Mouse (Mus musculus) retina, postnatal 7 days (tissue): ENCODE measurements around the gene Akap7.

Experiments
- DNase-seq: peaks from one replicate; pipeline ENCODE4 v3.0.0-alpha.2; 2012; ENCODE audit warnings: low read depth, low spot score

Akap7 gene

DNA sequence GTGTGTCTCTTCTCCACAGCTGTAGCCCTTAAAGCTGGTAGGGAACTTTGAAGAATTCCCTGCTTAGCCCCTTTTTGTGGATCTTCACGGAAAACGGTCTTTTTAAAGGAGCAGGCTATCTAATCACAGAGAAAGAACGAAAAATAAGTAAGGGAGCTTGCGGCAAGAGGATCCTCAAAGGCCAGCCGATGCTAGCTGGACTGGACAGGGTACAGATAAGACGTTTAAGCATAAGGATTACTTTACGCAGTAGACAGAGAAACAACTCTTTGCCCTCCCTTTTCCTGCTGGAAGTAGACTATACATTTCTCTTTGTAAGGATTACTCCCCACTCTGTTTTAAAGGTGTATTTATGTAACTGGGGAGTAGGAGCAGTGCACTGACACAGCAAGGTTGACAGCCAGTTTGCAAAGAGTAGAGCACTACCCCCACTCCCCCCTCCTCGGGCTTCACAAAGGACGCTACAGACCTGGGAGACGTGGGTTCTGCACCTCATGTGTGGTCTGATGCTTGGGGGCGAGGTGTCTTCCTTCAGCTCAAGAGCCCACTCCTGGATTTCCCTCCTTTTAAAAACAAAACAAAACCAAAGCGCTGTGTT is 9.9 kb downstream of the Akap7 start:
- no peak for DNase-seq

DNA sequence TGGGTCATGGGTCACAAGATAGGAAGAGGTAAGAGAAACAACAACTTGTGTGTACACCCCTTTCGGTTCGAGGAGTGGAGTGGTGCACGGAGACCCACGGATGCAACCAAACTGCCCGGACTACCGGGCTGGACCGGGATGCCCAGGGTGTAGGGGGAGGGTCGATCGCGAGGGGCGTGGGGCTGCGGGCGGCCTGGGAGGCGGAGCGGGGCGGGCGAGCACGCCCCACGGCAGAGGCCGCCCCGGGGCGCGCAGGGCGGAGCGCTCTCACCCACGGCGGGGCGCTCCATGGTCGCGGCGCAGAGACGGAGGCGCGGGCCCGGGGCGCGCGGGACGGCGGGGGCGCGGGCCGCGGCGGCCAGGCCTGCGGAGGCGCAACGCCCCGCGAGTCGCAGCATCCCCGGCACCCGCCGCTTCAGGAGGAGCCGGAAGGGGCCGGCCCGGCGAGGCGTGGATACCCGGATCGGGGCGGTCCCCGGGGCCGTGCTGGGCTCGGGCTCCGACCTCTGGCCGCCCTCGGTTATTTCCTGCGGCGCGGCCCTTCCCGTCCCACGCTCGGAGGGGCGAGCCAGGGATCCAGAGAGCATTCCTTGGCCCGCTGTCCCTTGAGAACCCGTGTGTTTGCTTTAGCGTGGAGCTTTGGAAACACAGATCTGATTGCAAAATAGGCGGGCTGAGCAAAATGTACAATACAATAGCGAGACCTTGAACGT is 10.9 kb downstream of the Akap7 start:
- DNase-seq: peak; percentile 66

DNA sequence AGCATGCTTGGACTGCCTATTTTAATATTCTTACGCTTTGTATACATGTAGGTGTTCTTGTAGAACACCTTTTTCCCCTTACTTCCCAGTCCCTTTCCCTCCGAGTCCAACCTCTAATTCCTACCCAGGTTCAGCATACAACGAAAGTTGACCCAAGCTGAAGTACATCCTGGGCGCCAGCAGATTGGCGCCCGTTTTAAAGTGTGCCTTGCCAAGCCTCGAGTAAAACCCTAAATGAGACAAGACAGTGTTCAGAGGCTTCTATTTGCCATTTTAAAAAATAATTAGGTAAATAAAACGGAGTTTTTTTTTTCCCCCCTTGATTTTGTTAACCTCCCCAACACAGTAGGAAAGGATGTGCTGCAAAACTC is 11.4 kb downstream of the Akap7 start:
- no peak for DNase-seq

DNA sequence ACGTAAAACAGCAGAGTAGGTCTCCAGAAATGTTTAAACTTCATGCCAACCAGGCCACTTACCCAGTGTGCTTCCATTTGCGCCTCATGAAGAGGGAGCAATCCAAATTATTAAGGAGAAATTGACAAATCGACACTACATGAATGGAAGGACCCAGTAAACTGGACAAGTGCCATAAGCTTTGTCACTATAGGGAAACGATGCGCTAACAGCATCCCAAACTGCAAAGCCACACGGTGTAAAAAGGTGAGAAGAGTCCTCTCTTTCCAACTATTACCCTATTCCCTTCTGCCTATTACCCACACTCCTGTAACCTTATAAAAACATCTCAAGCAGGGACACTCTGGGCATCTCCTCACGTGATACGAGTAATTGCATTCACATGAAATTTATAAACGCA is 11.8 kb downstream of the Akap7 start:
- no peak for DNase-seq

DNA sequence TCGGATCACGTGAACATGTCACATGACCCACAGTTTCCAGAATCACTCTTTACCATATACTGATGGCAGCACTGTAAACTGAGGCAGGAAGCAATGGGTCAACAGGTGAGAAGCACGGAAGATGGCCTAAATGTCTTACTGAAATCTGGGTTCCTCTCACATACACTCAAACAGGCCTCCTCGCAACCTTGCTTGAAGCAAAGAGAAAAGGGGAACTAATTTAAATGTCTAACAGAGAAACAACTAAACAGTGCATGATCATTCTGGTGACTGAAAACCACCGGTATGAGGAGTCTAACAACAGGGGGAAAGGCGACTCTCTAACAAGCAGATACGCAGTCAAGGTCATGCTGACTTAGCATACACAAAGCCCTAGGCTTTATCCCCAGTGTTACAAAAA is 12.7 kb downstream of the Akap7 start:
- DNase-seq: no peak

DNA sequence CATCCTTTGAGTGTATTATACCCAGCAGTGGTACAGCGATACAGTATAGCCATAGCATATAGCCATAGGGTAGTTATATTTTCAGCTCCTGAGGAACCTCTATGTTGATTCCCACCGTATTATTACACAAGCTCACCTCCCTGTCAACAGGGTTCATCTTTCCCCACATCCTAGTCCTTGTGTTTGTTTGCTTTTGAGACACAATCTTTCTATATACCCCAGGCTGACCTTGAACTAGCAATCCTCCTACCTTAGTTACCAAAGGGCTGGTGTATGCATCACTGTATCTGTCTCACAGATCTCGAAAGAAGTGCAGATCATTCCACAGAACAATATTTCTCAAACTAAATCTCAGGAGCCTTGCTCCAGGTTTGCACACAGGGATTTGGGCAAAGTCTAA is 13.9 kb downstream of the Akap7 start:
- DNase-seq: no peak

DNA sequence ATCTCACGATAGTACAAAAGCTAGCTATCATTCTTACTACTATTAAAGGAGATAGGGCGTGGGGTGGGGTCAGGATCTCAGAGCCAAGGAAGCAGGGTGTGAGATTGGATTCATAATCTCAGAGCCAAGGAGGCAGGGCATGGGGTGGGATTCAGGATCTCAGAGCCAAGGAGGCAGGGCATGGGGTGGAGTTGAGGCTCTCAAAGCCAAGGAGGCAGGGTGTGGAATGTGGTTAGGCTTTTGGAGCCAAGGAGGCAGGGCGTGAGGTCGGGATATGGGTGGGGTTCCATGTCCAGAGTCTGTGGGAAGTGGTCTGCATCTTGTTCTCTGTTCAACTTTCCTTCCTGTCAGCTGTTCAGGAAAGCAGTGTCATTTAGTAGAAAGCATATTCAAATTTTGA is 16.6 kb downstream of the Akap7 start:
- no peak for DNase-seq

DNA sequence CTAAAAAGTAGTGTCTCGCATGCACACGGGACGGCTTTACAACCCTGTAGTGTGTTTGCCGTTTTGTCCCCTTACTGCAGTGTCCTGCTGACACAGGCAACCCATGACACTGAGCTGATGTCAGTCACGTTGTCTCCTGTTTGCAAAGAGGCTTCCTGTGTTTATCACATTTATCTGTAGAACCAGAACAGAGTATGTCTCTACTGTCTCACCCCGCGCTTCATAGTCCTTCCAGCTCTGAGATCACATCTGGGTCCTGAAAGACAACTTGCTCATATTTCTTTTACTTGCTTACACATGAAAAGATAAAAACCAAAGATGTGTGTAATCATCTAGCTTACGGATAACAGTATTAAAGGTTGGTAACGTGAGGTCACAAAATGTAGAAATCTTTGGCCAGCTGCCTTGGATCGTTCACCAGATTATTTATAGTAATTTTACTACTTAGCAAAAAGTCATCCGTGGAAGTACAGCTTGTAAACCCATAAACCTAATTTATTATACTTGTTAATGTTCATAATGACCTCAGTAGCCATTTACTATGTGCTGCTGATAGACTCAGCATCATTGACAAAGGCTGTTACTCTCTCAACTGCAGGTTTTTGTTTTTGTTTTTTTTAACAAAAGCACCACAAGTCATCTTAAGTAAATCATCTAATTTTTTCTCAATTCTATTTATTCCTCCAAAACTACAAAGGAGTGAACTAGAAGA is 22.4 kb downstream of the Akap7 start:
- no peak for DNase-seq

DNA sequence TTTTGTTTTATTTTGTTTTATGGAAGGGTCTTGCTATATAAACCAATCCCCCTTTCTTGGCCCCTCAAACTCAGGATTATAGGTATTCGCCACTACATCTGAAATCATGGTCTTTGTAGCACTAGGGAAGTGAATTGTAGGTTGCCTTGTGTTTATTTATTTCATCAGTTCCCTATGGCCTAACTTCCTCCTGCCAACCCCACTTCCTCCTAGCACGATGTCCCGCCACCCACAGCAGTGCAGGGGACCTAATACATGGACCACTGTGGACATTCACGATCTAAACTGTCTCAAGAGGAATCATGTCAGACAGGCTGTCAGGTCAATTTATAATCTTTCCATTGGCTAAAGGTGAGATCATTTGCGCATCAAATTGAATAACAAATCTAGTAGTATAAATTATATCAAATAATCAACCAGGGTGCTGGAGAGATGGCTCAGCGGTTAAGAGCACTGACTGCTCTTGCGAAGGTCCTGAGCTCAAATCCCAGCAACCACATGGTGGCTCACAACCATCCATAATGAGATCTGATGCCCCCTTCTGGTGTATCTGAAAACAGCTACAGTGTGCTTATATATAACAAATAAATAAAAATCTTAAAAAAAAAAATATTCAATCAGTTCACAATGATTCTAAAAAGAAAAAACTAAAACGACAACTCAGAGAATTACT is 23.1 kb downstream of the Akap7 start:
- DNase-seq: no peak

DNA sequence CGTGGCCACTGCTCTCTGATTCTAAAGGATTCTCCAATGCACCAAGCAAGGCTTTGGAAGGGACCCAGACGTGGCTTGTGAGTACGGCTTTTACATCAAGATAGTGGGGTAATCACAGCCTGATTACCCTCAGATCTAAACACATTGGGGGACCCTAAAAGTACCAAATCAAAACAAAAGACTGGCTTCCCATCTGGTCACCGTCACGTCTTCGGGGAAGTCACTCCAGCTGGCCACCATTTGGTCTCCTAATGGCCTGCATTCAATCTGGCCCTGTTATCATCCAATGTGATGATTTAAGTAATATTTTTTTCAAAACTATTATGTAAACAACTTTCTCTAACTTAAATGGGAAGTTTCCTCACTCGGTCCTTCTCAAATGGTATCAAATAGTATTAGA is 24.3 kb downstream of the Akap7 start:
- no peak for DNase-seq

DNA sequence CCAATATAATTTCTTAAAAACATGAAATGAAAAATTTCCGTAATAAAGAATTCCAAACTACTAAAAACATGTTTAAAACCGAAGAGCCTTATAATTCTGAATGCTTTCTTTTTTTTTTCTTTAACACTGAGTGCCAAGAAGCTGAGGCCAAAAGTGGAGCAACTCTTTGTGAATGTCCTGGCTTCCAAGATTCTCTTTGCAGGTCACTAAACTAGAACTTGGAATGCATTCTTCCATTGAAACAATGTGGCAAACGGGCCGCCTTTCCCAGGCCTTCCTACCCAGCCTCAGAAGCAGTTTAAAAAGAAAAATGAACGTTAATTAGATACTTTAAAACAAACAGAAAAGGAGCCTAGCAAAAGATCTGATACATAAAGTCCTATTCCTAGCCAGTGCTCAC is 27.5 kb downstream of the Akap7 start:
- DNase-seq: no peak

DNA sequence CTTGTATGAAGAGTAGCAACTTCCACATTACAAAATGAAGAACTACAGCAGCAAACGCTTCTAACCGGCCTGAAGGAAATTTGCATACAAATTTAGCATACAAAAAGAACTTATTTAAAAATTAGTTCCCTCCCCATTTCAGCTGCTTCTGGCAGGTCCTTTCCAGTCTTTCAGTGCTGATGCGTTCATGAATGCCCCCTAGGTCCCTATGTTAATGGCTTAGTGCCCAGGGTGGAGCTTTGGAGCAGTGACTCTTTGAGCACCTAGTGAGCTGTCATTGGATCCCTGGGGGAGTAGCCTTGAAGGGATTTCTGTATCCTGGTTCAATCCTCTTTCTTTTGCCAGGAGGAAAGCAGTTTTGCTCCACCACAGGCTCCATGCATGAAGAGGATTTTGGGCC is 28.3 kb downstream of the Akap7 start:
- no peak for DNase-seq

DNA sequence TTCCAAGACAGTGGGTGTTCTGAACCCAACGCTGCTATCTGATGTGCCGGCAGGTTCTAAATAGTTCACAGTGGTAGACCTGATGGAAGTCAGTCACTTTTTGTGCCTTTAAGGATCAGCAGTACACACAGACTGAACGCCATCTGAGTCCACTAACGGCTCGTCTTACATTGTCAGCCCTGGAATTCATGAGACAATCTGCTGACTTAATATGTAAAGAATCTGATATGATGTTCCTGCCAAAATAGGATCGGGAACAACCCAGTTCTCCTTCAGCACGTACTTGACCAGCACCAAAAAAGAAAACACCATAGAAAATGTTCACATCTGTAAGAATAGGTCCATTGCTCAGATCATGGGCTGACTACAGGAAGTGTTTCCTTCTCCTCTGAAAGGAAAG is 32.2 kb downstream of the Akap7 start:
- DNase-seq: no peak

DNA sequence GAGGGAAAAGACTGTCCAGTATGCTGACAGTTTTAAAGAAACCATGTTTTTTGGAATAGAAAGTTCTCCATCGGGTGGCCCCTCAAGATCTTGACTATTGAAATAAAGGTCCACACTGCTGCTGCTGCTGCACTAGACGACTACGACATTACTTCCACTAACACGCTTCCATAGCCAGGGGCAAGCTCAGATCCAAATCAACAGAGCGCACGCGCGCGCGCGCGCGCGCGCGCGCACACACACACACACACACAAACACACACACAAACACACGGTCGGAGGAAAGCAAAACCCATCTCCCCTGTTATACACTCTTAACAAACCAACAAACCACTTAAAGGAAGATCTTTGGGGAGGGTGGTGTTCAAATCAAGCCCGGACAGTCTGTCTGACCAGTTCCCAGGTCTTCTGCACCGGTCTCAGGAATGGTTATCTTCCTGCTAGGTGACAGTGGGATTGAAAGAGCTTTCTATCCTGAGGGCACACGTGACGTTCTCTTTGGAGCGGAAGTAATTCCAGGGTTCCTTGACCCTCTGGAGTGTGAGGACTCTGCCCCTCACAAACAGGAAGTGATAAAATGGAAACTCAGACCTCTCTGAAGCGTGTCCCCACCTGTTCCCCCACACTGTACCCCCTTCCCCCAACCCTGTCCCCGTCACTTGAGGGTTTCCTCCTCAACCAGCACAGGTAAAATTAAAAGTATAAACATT is 32.9 kb downstream of the Akap7 start:
- no peak for DNase-seq

DNA sequence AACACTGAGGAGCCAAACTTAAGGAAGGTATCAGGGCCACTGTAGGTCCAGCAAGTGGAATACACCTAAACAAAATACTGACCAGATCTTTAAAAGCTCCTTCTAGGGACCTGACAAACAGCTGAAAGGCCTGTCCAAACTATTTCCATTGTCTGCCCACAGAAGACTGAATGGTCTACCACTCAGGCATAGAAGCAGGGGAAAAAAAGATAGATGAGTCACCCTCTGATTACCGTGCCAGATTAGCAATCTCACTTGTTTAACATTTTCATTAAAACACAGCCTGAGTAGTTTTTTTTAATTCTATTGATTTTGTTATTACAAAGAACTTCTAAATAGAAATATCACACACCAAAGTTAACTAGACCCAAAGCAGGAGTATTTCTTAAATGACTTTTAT is 33.9 kb downstream of the Akap7 start:
- no peak for DNase-seq

DNA sequence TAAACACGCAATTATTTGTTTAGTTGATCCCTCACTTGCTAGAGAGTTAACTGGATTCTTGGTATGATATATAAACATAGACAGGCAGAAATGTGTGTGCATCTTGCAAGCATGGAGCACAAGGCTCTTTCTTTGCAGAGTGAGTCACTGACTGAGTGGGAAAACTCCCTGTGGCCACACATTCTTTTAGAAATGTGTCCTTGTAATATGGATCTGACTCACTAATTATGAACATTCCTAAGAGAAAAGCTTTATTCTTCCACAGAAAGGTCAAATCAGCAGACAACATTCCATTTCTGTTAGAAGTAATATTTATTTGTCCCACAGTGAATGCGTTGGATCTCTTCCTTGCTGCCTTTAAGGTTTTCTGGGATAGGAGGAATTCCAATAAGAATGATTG is 35.9 kb downstream of the Akap7 start:
- DNase-seq: no peak

DNA sequence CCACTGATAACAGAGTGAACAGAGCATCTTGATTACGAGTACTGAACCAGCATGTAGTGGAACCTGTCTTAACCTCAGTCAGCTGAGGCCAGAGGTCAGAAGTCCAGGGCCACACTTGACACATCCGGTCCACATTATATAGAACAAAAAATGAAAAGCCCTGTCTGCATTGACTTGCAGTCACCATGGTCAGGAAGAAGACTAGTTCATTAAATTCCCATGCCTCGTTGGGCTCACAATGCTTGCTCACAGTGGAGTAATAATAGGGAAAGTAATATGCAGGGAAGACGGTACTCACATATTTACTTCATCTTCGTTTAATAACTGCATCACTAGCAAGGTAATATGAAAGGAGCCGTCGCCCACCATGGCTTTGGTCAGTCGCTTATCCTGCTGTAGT is 36.5 kb downstream of the Akap7 start:
- no peak for DNase-seq

DNA sequence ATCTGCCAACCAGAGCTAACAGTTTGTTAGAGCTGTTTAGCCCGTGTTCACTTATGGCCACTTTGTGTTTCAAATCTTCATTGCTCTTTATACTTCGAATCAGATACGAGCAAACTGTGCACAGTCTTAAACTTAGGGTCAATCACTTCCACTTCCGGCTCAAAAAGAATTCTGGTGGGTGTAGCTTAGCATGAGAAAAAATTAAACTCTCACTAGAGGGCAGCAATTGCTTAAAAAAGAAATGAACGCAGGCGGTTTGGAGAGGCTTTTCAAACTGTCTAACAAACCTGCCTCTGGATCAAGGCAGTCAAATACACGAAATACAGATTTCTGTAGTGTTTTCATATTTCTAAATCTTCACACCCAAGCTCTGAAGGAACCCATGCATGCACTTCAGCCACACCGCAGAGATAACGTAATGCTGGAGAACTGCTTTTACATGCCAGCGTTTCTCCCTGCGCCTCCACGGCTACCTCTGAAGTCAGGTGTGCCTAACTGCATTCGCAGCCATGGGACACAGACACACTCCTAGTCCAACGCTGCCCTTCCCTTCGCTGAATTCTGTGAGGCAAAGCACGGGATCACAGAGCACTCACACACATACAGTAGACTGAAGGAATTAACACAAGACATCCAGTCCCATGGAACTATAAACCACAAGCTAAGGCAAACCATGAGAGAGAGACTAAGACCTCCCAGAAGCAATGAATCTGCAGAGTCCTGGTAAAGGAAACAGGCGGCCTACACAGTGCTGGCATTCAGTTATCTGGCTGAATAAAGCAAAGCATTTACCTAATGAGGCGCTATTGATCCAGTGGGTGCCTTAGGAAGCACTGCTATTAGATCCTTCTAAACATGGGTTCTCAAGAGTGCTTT is 39.0 kb downstream of the Akap7 start:
- peak; percentile 54 for DNase-seq

DNA sequence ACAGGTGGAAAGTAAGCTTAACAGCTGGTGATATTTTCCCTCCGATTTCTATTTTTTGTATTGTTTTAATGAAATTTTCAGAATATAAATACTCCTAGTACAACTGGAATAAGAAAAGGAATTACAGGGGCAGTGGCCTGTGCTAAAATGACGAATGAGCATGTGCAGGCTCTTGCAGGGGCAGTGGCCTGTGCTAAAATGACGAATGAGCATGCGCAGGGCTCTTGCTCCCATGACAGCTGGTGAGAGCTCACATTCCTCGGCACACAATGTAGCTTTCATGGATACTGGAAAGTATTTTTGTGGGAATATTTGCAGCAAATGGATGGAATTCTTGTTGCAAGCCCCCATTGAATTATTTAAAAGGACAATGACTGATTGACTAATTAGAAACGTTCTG is 46.5 kb downstream of the Akap7 start:
- DNase-seq: no peak

DNA sequence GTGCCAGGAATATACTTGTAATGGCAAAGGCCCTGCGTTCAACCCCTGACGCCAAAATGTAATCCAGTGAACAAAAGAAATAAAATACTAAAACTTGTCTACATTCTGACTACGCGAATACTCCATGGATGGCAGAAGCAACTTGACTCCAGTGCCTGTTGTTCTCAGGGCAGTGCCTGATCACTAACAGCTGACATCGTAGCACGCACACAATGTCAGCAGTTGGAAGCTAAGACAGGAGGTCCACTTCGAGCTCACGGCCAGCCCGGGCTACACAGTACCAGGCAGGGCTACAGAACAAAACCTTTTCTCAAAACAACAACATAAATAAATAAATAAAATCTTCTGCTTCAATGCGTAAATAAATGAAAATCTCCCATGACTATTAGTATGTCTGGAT is 46.9 kb downstream of the Akap7 start:
- DNase-seq: no peak

DNA sequence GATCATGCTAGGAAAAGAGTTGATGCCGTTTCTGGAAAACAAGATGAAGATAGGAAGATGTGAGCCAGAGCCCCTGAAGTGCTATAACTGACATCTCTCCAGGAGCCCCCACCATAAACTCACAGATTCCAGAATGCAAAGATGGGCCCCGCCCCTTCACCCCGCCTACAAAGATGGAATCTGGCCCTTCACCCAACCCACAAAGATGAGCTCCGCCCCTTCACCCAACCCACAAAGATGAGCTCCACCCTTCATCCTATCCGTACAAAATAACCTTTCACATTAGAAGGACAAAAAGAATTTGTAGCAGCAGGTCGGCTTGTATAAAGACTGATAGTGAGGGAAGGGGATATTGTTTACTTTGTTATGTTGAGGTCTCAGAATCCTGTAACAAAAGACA is 49.5 kb downstream of the Akap7 start:
- DNase-seq: no peak
